Mouse (Mus musculus) MEL-GATA-1-ER (cell line): Measurements from ENCODE around the gene Hmgcll1.
"Not testable (repeated sequence)": the region's sequence is repeated elsewhere in the genome, so short reads cannot be mapped to it uniquely, and the experiment has no call there.

Source experiments
- DNase-seq: peaks from one replicate; pipeline ENCODE4 v3.0.0-alpha.2; 2012; ENCODE audit warnings: low read depth; ENCODE audit errors: extremely low read depth

The Hmgcll1 gene

GRCm38 (mm10) chr9:76043341-76043740, 28.7 kb downstream of the Hmgcll1 start:
- DNase-seq: no peak

GRCm38 (mm10) chr9:76060935-76061334, 46.3 kb downstream of the Hmgcll1 start:
- DNase-seq: no peak

GRCm38 (mm10) chr9:76061492-76061891, 46.8 kb downstream of the Hmgcll1 start:
- DNase-seq: no peak

- DNase-seq: no peak
These were observed 49.5 kb downstream of the Hmgcll1 start for GRCm38 (mm10) chr9:76064164-76064563.

- DNase-seq: no peak
These were observed 76.9 kb downstream of the Hmgcll1 start for GRCm38 (mm10) chr9:76091561-76091960.

GRCm38 (mm10) chr9:76097221-76097620, 82.6 kb downstream of the Hmgcll1 start:
- no peak for DNase-seq

GRCm38 (mm10) chr9:76099981-76100380, 85.3 kb downstream of the Hmgcll1 start:
- DNase-seq: no peak

- DNase-seq: not testable (repeated sequence)
These were observed 89.8 kb downstream of the Hmgcll1 start for GRCm38 (mm10) chr9:76104416-76104815.

- DNase-seq: no peak
These were observed 90.2 kb downstream of the Hmgcll1 start for GRCm38 (mm10) chr9:76104846-76105245.

GRCm38 (mm10) chr9:76122888-76123287, 108.2 kb downstream of the Hmgcll1 start:
- peak; percentile 26 for DNase-seq

- no peak for DNase-seq
These were observed 109.6 kb downstream of the Hmgcll1 start for GRCm38 (mm10) chr9:76124249-76124648.

GRCm38 (mm10) chr9:76129353-76129752, 114.7 kb downstream of the Hmgcll1 start:
- DNase-seq: no peak

GRCm38 (mm10) chr9:76134042-76134441, 119.4 kb downstream of the Hmgcll1 start:
- no peak for DNase-seq

- DNase-seq: no peak
These were observed 123.9 kb downstream of the Hmgcll1 start for GRCm38 (mm10) chr9:76138378-76139109.

- no peak for DNase-seq
These were observed 130.9 kb downstream of the Hmgcll1 start for GRCm38 (mm10) chr9:76145593-76145992.

- no peak for DNase-seq
These were observed 147.8 kb downstream of the Hmgcll1 start for GRCm38 (mm10) chr9:76162446-76162845.

- DNase-seq: no peak
These were observed 153.7 kb downstream of the Hmgcll1 start for GRCm38 (mm10) chr9:76168355-76168754.

GRCm38 (mm10) chr9:76172686-76173295, 158.1 kb downstream of the Hmgcll1 start:
- no peak for DNase-seq

GRCm38 (mm10) chr9:76179221-76179620, 164.6 kb downstream of the Hmgcll1 start:
- DNase-seq: no peak
